Mouse (Mus musculus): ENCODE data around the gene Gm13090.

The Gm13090 gene

DNA sequence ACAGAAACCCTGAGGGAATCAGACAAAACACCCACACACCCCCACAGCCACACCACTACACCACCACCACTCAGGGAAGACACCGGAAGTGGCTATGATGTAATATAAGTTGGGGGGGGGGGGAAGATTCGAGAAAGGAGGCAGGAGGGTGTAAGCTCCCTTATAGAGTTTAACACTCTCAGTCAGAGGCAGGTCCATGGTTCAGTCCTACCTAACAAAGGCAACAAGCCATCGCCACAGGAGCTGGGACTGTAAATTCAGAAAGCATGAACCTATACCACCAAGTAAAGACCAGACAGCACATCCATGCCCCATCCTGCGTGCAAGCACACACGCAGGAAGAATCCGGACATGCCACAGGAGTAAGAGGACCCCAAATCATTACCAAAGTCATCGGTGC, at the start of gene Gm13090:
TSS of gene Gm13090 (plus strand) at position 301 of the 400 bp plus-strand sequence.
- DNase-seq (ENCODE audit: low spot score in 2 of 2), result no peak

DNA sequence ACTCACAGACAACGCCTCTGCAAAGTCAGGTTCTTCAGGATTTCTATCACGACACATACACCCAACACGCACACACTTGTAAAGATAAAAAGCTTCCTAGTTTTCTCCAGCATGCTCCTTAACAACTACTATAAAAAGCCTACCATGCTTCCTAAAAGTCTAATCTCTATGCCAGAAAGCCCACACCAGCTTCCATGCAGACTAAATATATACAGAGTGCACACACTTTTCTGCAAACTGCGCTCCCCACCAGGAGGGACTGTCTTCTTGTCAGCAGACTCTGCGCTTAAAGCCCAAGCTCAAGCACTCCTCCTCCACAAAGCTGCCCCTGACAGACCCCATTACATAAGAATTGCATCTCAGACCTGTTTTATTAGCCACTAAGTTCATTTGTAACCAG, 47.9 kb upstream of the Gm13090 start:
- peak; percentile 46 to 51 for DNase-seq (ENCODE audit: low spot score in 2 of 2)

DNA sequence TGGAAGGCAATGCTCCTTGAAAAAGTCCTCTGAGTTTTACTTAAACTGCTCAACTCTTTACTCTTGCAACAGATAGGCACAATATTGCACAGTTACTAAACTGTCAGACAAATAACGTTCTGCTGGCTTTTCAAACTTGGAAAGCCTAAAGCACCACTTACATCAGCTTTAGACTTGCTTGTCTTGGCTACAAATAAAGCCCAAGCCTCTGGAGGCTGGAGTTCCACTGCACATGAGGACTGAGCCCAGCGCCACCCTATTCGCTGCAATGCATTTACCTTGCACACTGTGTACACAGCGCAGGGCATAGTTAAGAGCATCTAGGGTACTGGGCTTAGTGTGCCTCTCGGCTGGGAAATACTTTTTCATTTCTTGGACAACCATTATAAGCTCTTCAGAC, 46.1 kb upstream of the Gm13090 start:
- peak in 1 of 2 experiments; percentile 38 for DNase-seq (ENCODE audit: low spot score in 2 of 2)

DNA sequence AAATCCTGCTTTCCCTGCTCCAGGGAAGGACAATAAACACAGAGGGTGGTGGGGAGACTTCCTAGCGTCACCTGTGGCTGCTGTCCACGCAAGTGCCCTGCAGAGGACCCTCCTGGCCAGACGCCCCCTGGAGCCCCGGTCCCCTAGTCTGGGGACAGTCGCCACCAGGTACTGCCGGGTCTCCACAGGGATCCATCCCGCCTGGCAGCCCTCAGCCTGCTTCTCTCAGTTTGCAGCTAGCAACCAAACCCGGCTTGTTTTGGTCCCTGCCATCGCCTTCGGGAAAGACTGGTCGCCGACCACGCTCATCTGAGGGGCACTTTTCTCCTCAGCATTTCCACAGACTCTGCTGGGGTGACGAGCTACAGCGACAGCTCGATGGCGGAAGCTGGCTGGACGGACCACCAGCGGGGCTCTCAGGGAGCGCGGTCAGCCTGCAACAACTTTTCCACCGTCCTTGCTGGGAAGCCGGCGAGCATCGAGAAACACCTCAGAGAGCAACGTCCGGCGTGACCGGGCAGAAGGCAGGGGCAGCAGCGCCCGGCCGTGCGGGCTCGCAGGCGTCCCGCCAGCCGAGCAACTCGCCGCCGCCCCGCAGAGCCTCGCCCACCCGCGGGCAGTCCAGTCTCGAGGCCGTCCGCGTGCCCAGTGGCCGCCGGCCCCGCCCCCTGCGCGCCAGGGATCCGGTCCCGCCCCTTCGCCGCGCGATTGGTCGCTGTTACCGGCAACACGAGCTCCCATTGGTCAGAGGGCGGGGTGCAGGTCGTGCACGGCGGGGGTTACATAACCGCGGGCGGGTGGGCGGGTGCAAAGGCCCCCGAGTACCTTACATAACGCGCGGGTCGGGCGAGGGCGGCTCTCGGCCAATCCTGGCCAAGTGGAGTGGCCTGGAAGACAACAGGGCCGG, 45.1 kb upstream of the Gm13090 start, which contains the start of gene Per3:
TSS of gene Per3 (minus strand) at position 629 of the 907 bp plus-strand sequence.
- DNase-seq (ENCODE audit: low spot score in 2 of 2), result peak; percentile 97 to 98

DNA sequence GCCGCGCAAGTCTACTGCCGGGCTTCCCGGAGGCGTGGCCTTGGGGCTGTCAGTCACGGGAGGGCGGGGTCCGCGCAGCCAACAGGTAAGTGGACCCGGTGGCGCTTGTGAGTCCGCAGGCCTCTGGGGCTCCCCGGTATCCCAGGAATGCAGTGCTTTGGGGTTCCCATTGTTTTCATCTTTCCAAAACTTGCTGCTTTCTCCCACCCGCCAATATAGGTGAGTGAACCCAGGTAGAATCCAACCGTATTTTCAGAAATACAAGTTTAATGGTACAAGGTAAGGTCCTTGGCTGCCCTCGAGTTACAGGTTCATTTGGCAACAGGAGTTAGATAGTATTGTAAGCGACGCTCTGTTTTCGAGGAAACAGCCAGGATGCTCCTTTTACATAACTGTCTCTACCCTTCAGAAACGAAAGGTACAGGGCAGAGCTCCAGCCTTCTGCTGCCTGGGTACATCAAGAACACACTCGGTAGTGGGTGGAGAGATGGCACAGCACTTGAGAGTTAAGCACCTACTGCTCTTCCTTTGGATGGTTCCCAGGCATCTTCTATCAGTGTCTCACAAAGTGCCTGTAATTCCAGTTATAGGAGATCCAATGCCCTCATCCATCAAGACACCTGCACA, 44.3 kb upstream of the Gm13090 start:
- peak; percentile 44 to 54 for DNase-seq (ENCODE audit: low spot score in 2 of 2)

DNA sequence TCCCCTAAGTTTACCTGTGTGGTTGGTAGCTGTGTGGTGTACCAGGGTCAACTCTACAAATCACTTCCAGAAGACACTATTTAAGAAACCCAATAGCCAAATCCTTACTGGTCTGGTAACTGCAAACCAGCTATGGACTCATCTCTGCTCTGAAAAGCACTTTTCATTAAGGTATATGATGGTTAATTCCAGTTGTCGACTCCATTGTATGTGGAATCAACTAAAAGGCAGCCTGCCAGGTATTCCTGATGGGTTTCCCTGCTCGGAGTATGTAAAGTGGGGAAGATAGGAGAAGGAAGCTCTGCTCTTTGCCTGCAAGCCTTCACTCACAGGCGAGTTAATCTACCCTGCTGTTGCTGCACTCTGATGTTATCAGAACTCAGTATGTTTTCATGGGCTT, 42.8 kb upstream of the Gm13090 start:
- no peak for DNase-seq (ENCODE audit: low spot score in 2 of 2)

DNA sequence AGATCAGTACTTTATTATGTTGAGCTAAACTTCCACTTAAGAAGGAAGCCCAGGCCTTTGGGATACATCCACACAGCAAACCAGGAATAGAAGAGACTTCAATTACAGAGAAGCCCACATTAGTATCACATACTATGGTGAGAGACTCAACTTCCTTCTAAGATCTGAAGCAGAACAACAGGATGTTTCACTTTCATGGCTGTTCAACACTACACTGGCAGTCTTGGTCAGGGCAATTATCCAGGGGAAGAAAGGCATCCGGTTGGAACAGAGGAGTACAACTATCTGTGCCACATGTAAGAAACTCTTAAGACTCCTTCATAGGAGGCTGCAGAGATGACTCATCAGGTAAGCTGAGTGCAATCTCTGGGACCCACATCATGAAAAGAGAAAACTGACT, 38.2 kb upstream of the Gm13090 start:
- no peak for DNase-seq (ENCODE audit: low spot score in 2 of 2)

DNA sequence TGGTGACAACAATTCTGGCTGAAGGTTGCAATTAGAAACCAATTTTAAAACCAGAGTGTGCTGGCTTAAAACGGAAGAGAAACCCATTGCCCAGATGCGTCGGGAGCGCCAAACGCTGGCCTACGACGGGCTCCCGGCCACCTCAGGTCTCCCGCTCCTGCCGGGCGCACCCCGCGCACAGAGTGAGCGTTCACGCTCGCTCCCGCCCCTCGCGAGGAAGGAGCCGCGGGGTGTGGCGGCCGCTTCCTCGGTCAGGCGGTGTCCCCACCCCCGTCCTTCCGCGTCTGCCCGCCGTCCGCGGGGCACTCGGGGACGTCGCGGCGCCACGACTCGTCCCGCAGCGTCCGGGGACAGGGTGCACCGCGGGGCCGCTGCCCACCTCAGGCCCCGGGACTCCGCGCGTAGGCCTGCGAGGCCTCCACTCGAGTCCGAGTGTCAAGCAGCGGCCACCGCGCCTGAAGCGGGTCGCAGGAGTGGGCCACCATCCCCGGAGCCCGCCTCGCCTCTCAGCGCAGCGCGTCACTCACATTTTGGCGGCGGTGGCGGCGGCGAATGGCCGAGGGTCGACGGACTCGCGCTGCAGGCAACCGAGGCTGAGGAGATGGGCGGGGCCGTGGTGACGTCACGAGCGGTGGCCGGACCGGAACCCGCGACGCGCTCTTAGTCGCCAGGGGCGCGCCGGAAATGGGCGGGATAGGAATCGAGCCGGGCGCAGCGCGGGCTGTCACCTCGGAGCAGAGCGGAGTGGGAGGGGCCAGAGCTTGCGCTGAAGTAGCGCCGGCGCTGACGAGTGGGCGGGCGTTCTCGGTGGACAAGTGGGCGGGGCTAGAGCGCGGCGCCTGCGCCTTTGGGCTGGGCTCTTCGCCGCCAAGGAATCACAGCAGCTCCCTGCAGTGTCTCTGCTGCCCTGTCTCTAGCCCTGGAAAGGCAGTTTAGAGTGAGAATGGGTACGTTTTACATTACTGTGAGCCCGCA, 31.7 kb upstream of the Gm13090 start, which contains the start of gene Vamp3:
TSS of gene Vamp3 (minus strand) at position 617 of the 975 bp plus-strand sequence.
- DNase-seq (ENCODE audit: low spot score in 2 of 2), result peak; percentile 99

DNA sequence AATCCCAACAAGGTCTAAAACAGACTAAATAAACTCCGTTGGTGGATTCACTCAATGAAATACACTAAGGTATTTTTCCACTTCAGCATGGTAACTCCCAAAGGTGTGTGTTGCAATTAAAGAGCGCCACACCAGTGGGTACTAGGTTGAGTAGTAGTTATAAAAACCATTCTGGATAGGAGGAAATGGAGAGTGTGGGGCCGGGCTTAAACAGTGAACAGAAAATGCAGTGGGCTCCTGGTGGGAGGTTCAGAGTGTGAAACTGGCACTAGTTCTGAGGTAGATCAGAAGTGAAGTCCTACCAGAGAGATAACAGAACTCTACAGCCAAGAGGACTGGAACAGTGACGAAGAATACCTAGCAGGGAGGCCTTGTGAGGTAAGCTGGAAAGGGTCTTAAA, 30.7 kb upstream of the Gm13090 start:
- DNase-seq (ENCODE audit: low spot score in 2 of 2), result no peak

DNA sequence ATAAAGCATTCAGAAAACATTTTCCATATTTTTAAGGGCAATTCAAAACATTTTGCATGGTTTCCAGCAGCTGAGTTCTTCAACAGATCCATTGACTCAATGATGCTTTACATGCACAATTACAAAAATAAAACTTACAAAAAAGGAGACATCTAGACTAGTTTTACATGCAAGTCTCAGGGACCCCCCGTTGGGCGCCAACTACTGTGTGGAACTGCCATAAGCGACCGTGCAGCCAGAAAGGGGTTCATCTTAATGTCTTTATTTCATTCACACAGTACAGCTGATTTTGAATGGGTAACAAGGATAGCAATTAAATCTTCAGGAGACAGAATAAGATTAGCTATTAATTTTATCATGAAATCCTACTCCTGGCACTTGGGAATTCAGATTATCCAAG, 29.8 kb upstream of the Gm13090 start:
- no peak for DNase-seq (ENCODE audit: low spot score in 2 of 2)

DNA sequence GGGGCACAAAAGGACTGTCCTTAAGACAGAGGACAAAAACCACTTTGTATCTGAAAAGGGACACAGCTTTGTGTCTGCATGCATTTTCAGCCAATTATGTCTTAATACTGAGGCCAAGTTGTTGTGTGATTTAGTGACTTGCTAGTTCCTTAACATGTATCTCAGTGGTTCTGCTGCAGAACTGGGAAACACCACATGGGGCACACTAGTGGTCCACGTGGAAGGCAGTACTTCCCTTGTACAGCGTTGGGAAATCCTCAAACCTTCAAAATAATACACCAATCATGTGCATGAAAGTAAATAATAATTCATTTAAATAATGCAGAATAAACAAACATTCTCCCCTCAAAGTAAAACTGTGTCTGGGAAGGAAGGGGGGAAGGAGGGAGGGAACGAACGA, 20.6 kb upstream of the Gm13090 start:
- no peak for DNase-seq (ENCODE audit: low spot score in 2 of 2)

DNA sequence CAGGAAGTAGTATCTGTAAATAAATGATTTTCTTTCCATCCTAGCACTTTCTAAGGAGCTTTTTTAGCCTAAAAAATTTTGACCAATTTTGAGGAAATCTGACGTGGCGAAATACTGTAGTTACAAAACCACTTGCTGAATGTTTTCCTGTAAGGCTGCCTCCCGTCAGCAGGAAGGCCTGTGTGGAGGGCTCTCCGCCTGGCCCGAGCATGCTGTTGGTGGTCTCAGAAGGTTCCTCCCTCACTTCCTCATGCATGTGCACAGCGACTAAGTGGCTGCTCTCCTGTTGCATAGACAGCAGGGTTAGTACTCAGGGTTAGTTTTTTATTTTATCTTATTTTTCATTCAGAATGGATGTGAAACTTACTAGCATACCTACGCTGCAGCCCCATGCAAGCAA, 18.4 kb upstream of the Gm13090 start:
- no peak for DNase-seq (ENCODE audit: low spot score in 2 of 2)

DNA sequence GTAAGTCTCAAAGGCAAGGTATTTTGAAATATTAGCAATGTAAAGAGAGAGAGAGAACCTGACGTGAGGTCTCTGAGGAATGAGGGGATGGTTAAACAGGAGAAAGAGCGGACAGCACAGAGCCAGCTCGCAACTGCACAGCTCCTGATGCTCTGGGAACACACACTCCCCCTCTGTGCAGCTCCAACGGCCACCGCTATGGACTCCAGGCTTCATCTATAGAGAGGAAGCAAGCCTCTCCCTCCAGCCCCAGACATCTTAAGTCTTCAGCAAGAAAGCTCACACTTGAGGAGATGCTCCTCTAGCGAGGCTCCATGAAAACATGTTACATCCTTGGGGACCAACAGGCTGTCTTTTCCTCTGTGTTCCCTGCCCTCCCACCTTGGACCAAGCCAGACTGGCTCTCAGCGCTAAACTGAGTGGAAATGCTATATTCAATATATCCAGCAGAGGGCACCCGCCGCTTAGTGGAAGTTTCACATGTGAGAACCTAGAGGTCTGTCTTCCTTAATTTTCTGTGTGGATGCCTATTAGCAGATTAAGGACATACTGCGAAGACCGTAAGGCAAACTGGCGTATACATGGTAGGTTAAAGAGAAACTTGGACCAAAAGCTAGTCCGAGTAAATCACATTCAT, 16.1 kb upstream of the Gm13090 start:
- peak; percentile 88 for DNase-seq (ENCODE audit: low spot score in 2 of 2)

DNA sequence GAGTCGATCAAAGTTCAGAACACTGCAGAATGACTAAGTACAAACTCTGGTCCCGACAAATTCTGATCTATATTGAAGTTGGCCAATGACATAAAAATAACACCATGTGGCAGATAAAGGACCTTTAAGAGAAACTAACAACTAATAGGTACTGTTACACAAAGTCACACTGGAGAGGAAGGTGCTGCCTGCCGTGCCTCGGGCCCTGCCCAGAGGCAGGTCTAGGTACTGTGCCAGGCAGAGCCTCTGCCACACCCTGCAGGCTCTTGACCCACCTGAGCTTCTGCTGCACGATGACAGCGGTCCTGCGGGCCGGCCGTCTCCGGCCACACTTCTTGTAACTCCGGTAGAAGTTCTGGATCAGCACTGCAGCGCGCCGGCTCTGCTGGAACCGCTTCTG, 14.6 kb upstream of the Gm13090 start:
- no peak for DNase-seq (ENCODE audit: low spot score in 2 of 2)

DNA sequence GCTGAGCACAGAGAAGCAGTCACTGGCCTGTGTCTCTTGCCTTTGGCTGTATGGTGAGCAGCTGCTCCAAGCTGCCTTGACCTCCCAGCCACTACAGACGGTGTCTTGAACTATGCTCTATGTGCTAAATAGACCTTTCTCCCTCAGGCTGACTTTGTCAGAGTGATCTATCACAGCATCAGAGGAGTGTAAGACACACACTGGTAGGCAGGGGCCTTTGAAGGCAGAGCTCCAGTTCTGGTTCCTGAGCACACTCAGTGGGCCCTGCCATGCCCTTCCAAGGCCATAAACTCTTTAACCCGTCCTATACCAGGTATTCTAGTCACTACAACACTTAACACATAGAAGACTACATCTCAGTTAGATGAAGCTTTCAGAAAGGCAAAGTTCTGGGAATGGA, 8.0 kb upstream of the Gm13090 start:
- no peak for DNase-seq (ENCODE audit: low spot score in 2 of 2)

DNA sequence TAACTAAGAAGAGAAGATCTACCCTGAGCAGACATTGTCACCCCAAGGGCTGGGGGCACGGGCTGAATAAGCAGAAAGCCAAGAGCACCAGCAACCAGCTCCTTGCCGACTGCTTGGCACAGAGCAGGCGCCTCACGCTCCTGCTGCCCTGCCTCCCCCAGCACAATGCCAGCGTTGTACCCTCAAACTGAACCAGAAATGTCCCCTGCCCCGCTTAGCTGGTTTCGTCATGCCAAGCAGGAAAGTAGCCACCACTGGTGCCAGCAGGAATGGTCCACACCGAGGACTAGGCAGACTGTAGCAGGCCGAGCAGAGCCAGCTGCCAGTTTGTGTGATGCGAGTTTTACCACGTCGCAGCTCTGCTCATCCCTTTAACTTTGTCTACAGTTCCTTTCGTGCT, 7.4 kb upstream of the Gm13090 start:
- no peak for DNase-seq (ENCODE audit: low spot score in 2 of 2)

DNA sequence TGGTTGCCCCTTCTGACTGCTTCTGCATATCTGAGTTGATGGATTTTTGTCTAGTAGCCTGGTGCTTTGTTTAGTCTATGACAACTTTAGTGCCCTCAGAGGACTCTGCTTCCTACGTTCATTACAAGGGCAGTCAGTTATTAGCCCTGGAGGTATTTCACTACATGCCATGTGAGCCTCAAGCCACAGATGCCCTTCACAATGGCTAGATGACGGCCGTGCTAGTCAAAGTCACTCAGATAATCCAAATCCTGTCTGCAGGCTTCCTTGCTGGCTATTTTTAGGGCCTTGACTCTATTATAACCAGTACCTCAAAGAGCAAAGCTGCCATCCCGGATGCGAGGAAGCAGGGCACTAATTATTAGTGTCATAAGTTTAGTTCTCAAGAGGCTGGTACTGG, 6.3 kb upstream of the Gm13090 start:
- DNase-seq (ENCODE audit: low spot score in 2 of 2), result no peak

DNA sequence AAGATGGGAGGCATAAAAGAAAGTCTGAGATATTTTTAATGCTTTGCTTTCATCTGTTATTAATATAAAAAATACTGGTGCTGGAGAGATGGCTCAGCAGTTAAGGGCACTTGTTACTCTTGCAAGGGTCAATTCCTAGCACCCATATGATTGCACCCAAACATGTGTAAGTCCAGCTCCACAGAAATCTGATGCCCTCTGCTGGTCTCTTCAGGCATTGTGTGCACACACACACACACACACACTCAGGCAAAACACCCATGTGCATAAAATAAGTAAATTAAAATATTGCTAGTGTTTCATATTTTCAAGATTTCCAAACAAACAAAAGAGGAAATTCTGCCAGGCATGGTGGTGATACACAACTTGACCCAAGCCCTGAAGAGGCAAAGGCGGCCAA, 2.0 kb upstream of the Gm13090 start:
- DNase-seq (ENCODE audit: low spot score in 2 of 2), result no peak

DNA sequence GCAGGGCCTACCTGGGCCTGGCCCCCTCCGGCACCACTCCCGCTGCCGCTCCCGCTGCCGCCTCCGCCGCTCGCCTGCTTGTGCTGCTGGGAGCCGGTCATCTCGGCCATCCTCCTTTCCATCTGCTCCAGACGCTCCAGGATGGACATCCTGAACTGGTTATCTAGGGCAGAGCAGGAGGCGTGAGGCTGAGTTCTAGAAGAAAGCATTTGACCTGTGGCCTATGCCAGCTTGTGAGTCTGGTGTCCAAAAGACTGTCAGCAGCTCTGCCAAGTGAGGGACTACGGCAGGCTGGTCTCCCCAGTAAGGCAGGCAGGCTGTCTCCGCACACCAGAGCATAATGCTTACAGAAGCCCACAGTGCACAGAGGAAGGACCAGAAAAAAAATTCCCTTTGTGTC, 551 bp upstream of the Gm13090 start:
- no peak for DNase-seq (ENCODE audit: low spot score in 2 of 2)

DNA sequence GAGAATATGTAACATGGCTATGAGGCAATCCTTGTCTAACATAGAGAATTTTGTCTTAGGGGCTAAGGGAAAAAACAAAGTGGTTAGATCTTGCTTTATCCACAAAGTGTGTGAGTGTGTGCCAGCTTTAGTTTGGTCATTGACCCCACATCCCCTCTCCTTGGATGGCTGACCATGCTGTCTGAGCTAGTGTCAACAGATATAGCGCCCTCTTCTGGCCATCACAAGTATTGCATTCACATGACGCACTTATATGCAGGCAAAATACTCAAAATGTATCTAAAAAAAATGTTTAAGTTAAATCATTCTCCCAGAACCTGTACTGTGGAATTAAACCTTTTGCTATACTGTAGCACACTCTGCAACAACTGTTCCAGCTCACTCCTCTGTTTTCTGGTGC, 5.8 kb downstream of the Gm13090 start:
- DNase-seq (ENCODE audit: low spot score in 2 of 2), result no peak

DNA sequence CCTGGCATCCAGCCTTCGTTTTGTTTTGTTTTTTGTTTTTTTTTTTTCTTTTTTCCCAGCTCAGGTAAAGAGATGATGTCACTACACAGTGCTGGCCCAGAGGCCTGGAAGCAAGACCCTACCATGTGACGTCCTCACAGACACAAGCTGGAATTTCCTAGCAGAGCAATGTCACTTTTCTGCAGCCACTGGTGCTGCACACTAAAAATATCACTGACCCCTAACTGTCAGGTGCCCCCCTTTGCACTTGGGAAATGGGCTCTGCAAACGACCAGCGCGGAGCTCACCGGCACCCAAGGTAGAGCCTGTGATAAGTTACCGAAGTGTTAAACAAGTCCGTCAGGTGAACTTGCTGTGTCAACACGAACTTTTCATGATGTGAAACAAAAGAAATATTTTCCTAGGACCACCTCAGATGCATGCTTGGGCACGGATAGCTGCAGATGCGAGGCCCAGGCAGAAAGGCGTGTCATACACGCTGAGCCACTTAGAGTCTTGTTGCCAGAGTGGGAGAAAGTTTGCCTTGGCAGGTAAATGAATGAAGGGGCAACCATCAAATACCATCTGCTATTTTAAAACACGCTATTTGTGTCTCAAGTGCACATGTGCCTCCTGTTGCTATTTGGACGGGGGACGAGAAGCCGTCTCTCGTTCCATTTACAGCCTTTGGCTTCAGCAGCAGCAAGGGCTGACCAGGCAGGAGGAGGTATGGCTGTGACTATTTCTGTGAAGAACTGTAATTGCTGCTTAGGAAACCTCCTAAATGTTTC, 7.1 kb downstream of the Gm13090 start:
- no peak for DNase-seq (ENCODE audit: low spot score in 2 of 2)
